Mouse (Mus musculus) C2C12 (cell line): ENCODE results near the gene Insl5.

Experiments
- CTCF ChIP-seq: IDR thresholded peaks from one replicate; pipeline ENCODE4 v1.5.1; 2011; ENCODE audit not compliant: control insufficient read depth, insufficient read depth, insufficient read length
- MAX ChIP-seq: IDR thresholded peaks from one replicate; pipeline ENCODE4 v1.6.1; 2011; ENCODE audit warnings: mild to moderate bottlenecking, control low read depth

DNA sequence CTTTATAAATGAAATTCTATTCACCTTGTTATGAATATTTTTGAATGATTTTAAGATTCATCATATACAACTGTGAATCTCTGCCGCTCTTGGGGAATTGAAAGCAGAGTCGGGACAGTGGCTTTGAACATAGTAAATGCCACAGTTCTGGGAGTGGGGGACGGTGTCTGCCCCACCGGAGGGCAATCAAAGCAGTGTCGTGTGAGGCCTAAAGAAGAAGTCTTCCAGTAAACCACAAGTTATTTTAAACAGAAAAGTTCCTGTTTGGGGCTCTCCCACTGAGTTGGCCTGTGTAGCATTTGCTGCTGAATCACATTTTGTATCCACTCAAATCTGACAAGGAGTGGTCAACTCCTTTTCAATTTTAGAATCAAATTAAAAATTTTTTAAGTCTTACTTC, 55.5 kb downstream of the Insl5 start:
- TF ChIP-seq MAX (no peak), CTCF (no peak)
